ENCODE assay signal across 8 mouse cellular contexts in genomic region chr4:136776471-136776892, GRCm38 (mm10). TPM values are rescaled to one million over a fixed set of nuclear protein-coding genes. Genes with fewer than 3 reads are reported as not detected.
DNase-seq lines count a peak whose midpoint lies in the region; ATAC-seq lines count a peak whose summit lies in the region.

No protein-coding gene starts in this region.

- H3K36me3 ChIP-seq in kidney, embryonic 14.5 days (ENCODE audit: control insufficient read depth, insufficient read depth, low read length): 0 out of 2 replicates have a peak, but pooled peaks cover under 1% of the 10 kb centered on the region
- H3K36me3 ChIP-seq in limb, embryonic 12.5 days: peaks cover 3% of the 10 kb centered on the region; the same call in 1 of the 2 replicates

- no peak for ATAC-seq in kidney, embryonic 14.5 days (ENCODE audit: low FRiP score, low TSS enrichment)
- no peak for ATAC-seq in limb, embryonic 12.5 days (ENCODE audit: insufficient number of reproducible peaks, insufficient read depth, low FRiP score, low TSS enrichment, low read depth)

- H3K4me3 ChIP-seq in kidney, embryonic 14.5 days (ENCODE audit: low read length): no peak overlapping the region
- no peak overlapping the region for H3K4me3 ChIP-seq in limb, embryonic 12.5 days (replicated peaks)

- no peak overlapping the region for H3K27ac ChIP-seq in kidney, embryonic 14.5 days (ENCODE audit: low read depth, low read length)
- H3K27ac ChIP-seq in limb, embryonic 12.5 days: no peak overlapping the region

- H3K9me3 ChIP-seq in kidney, embryonic 14.5 days (ENCODE audit: control insufficient read depth, low read length): no peaks in the 10 kb centered on the region
- peaks cover 4% of the 10 kb centered on the region; the same call in 1 of the 2 replicates for H3K9me3 ChIP-seq in limb, embryonic 12.5 days

- WGBS in kidney, embryonic 14.5 days: 5% methylated on average over 9 of the region's 9 CpGs
- WGBS in limb, embryonic 12.5 days: 9% methylated on average over 9 of the region's 9 CpGs

- peaks cover 40% of the 10 kb centered on the region for H3K4me1 ChIP-seq in kidney, embryonic 14.5 days (ENCODE audit: control insufficient read depth, insufficient read depth, low read length)
- peaks cover 68% of the 10 kb centered on the region for H3K4me1 ChIP-seq in limb, embryonic 12.5 days (replicated peaks)

- H3K27me3 ChIP-seq in kidney, embryonic 14.5 days (ENCODE audit: control insufficient read depth, insufficient read depth, low read length): no peaks in the 10 kb centered on the region
- H3K27me3 ChIP-seq in limb, embryonic 12.5 days: no peaks in the 10 kb centered on the region

- 0 out of 2 replicates have a peak overlapping the region, but pooled peaks have one; percentile 12 for H3K4me2 ChIP-seq in kidney, embryonic 14.5 days (replicated peaks; ENCODE audit: low read depth, low read length)
- H3K4me2 ChIP-seq in limb, embryonic 12.5 days: peak overlapping the region; percentile 23

- DNase-seq in kidney, adult 8-10 months: no peak
- DNase-seq in adipocyte (ENCODE audit: low spot score): peak; percentile 16
- peak; percentile 25 for DNase-seq in gastrocnemius, postnatal 25 days
- no peak for DNase-seq in frontal cortex, adult 2 months (ENCODE audit: extremely low spot score in 1 of 2, low spot score in 1 of 2)
- no peak for DNase-seq in urinary bladder, postnatal 25 days (ENCODE audit: low spot score)
- no peak for DNase-seq in natural killer cell, adult 2 months (ENCODE audit: low spot score in 2 of 2)

- peak overlapping the region; percentile 18; the same call in 1 of the 2 replicates for H3K9ac ChIP-seq in kidney, embryonic 14.5 days (ENCODE audit: low read depth, low read length)
- H3K9ac ChIP-seq in limb, embryonic 12.5 days (replicated peaks): 0 out of 2 replicates have a peak overlapping the region, but pooled peaks have one; percentile 12

RNA-seq across cellular contexts. Expression of gene Ephb2, which starts 59.3 kb away (rescaled TPM):
- 6.4 and 9.1 TPM in 2 replicates for polyA plus RNA-seq in kidney, embryonic 14.5 days (2014; fragmentation: Nextera tagmentation; extraction: Ambion mirVana)
- total RNA-seq in gastrocnemius, postnatal 25 days (2021): 1 to 10 TPM in 1 of 2 experiments, under 1 TPM in 1; 1.00 to 1.2 TPM
- polyA plus RNA-seq in limb, embryonic 12.5 days (2016; fragmentation: Nextera tagmentation; extraction: Ambion mirVana): 13.7 and 16.9 TPM in 2 replicates
- polyA plus RNA-seq in frontal cortex, adult 2 months (2012; rRNA removed): 7.3 and 8.9 TPM in 2 replicates

Comparison
In these comparisons a context has a peak if more than half of its experiments do, and no peak if none do; other contexts are left out.
1. DNase-seq: peak in adipocyte (single experiment) and gastrocnemius, postnatal 25 days (single experiment); none in kidney, adult 8-10 months (0 of 2), frontal cortex, adult 2 months (0 of 2), urinary bladder, postnatal 25 days (single experiment) and natural killer cell, adult 2 months (0 of 2).